Mouse (Mus musculus) midbrain, embryonic 15.5 days (tissue): ENCODE measurements around the gene Txndc12. TPM values are rescaled to one million over a fixed set of nuclear protein-coding genes. Genes with fewer than 3 reads are reported as not detected.

Source experiments
- ATAC-seq: fragments of 200-750 bp; cut with Nextera tagmentation; replicated peaks from 2 replicates; pipeline ENCODE4 v1.8.0; 2017; ENCODE audit warnings: moderate TSS enrichment
- H3K27ac ChIP-seq: fragments of 300-500 bp; sonication (generic); 2 replicates; pipeline ENCODE4 v1.5.1; 2015; ENCODE audit warnings: mild to moderate bottlenecking, inconsistent platforms
- H3K27me3 ChIP-seq: fragments of 300-500 bp; sonication (generic); replicated peaks from 2 replicates; pipeline ENCODE4 v1.6.1; 2015; ENCODE audit warnings: inconsistent platforms
- H3K36me3 ChIP-seq: fragments of 300-500 bp; sonication (generic); replicated peaks from 2 replicates; pipeline ENCODE4 v1.6.1; 2015; ENCODE audit warnings: inconsistent platforms
- H3K4me1 ChIP-seq: fragments of 300-500 bp; sonication (generic); 2 replicates; pipeline ENCODE4 v1.6.1; 2015; ENCODE audit warnings: inconsistent platforms
- H3K4me2 ChIP-seq: fragments of 300-500 bp; sonication (generic); 2 replicates; pipeline ENCODE4 v1.6.1; 2015; ENCODE audit warnings: inconsistent platforms, mild to moderate bottlenecking, moderate library complexity
- H3K4me3 ChIP-seq: fragments of 300-500 bp; sonication (generic); 2 replicates; pipeline ENCODE4 v1.5.1; 2015; ENCODE audit warnings: mild to moderate bottlenecking, inconsistent platforms
- H3K9ac ChIP-seq: fragments of 300-500 bp; sonication (generic); 2 replicates; pipeline ENCODE4 v1.6.1; 2015; ENCODE audit warnings: mild to moderate bottlenecking, inconsistent platforms
- H3K9me3 ChIP-seq: fragments of 300-500 bp; sonication (generic); 2 replicates; pipeline ENCODE4 v1.6.1; 2016; ENCODE audit warnings: inconsistent platforms
- WGBS: fragments of 180-500 bp; shearing (Covaris S2); methylation state at CpG from one replicate; pipeline ENCODE4 v1.1.7; 2015; ENCODE audit warnings: mixed read lengths; 5-methylcytosine and 5-hydroxymethylcytosine counted together
- polyA plus RNA-seq: library from polyadenylated mRNA; unstranded; fragments of >200 nt; fragmentation: Nextera tagmentation; extraction: Ambion mirVana; gene quantifications from 2 replicates; pipeline ENCODE4 v1.2.1, GENCODE M21; 2015

The Txndc12 gene
- polyA plus RNA-seq, 1 experiment from 2014 or later = 67.4 TPM

DNA sequence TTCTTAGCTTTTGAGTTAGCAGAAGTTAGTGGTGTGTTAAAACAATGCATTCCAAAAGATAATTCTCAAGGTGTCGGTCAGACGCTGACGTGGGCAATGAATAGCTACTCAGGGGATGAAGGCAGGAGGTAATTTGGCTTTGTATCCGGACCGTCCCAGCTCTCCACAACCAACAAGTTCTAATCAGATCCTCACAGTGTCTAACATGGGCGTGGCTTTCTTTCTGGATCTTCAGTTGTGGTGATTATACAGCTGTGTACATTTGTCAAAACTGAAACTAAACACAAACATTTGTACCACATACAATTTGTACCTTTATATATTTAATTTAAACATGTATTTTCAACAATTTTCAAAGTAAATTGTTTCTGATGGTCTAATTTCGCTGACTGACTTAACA lies 32.4 kb downstream of the Txndc12 start:
- Histone ChIP-seq H3K9ac (no peak overlapping the region), H3K9me3 (no peaks in the 10 kb centered on the region), H3K27me3 (no peaks in the 10 kb centered on the region), H3K36me3 (peaks cover 13% of the 10 kb centered on the region; the same call in 1 of the 2 replicates), H3K4me2 (no peak overlapping the region), H3K4me3 (no peak overlapping the region), H3K27ac (no peak overlapping the region), H3K4me1 (no peaks in the 10 kb centered on the region)
- WGBS = 84% methylated on average over 7 of the region's 7 CpGs
- no peak for ATAC-seq

DNA sequence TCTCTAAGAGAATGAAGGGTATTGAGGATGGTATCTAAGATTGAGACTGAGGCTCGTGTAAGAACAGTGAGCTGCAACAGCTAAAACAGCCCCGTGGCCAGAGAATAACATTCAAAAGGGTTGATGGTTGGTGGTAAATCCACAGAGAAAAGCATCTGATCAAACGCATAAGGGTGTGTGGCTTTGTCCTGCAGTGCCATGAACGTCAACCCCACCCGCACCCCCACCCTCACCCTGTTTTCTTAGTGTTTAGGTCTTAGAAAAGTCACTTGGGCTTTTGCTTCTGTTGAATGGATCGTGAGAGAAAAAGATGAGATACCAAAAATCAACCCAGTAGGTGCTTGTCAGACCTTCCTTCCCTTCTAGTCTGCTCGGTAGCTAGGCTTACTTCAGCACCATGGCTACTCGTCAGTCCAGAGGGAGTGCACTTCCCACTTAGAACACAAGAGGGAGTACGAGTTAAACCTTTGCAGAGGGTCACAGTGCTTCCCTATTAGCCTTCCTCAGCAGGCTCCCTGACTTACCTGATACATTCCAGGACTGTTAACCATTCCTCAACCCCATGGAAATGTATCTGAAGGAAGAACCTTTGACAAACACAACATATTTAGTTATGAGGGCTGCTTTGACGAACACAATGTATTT lies 35.5 kb downstream of the Txndc12 start:
- Histone ChIP-seq H3K9ac (no peak overlapping the region), H3K4me2 (no peak overlapping the region), H3K9me3 (no peaks in the 10 kb centered on the region), H3K27me3 (no peaks in the 10 kb centered on the region), H3K27ac (no peak overlapping the region), H3K4me3 (no peak overlapping the region), H3K4me1 (no peaks in the 10 kb centered on the region), H3K36me3 (no peaks in the 10 kb centered on the region)
- peak; percentile 94 for ATAC-seq
- WGBS = 34% methylated on average over 10 of the region's 10 CpGs

DNA sequence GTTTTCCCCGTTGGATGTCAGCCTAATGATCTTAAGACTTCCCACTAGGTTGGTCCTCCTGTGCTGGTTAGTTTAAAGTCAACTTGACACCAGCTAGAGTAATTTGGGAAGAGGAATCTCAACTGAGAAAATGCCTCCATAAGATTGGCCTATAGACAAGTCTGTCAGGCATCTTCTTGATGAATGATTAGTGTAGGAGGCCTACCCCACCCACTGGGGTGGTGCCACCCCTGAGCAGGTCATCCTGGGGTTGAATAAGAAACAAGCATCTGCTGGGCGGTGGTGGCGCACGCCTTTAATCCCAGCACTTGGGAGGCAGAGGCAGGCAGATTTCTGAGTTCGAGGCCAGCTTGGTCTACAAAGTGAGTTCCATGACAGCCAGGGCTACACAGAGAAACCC lies 39.3 kb downstream of the Txndc12 start:
- Histone ChIP-seq H3K4me1 (peaks cover 3% of the 10 kb centered on the region; the same call in 1 of the 2 replicates), H3K4me2 (no peak overlapping the region), H3K9me3 (no peaks in the 10 kb centered on the region), H3K4me3 (no peak overlapping the region), H3K27me3 (no peaks in the 10 kb centered on the region), H3K9ac (no peak overlapping the region), H3K36me3 (no peaks in the 10 kb centered on the region), H3K27ac (no peak overlapping the region)
- no peak for ATAC-seq
- 89% methylated on average over 5 of the region's 5 CpGs for WGBS

DNA sequence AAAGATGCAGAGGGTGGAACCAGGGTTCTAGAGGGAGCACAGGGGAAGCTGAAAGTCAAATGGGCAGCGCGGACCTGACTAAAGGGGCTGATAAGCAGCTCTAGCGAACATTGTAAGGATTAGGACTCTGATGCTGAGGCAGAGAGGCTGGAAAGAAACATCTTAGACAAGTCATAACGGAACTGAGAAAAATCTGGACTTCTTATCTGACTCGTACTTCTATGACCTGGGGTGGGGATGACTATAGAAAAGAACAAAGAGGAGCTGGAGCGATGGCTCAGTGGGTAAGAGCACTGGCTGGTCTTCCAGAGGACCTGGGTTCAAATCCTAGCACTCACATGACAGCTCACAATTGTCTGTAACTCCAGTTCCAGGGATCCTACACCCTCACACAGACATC lies 43.5 kb downstream of the Txndc12 start:
- Histone ChIP-seq H3K36me3 (no peaks in the 10 kb centered on the region), H3K27me3 (no peaks in the 10 kb centered on the region), H3K9me3 (no peaks in the 10 kb centered on the region), H3K9ac (no peak overlapping the region), H3K27ac (no peak overlapping the region), H3K4me3 (no peak overlapping the region), H3K4me2 (no peak overlapping the region), H3K4me1 (peaks cover 10% of the 10 kb centered on the region; the same call in 1 of the 2 replicates)
- 83% methylated on average over 6 of the region's 6 CpGs for WGBS
- ATAC-seq = no peak

DNA sequence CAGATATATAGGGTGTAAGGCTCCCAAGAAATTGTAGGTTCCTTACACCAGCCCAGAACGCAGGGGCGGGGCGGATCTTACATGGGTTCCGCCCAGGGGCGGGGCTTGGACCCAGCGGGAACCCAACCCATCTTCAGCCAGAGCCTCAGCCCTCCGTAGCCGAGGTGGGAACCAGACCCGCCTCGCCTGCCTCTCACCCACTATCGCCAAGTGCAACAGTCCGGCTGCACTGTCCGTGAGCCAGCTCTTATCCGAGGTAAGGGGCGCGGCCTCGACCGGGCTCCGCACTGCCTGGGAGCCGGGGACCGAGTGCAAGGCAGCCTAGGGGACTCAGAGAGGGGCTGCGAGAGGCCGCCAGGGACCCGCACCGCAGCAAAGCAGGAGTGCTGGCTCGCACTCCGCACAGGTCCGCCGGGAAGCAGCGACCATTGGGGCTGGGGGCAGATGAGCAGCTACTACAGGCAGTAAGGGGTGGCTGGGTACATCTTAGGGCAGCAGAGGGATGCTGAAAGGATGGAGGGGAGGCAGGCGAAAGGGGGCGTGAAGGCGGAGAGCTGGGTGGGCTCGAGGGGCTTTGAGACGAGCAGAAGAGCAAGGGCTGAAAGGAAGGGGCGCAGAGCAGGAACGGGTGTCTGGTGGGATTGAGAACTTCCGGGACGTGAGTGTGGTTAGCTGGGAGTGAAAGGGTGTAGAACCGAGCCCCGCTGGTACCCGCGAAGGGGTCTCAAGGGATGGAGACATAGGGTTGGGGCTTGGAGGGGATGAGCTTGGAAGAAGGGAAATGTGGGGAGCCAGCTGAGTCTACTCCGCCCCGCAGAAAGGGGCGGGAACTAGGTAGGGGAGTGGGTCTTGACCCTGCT lies 44.8 kb downstream of the Txndc12 start, which contains the start of gene Rab3b:
Rab3b (plus strand) TSS at position 101 of the 860 bp plus-strand sequence.
- under 1% methylated on average over 46 of the region's 46 CpGs for WGBS
- H3K4me1 ChIP-seq = peaks cover 10% of the 10 kb centered on the region; the same call in 1 of the 2 replicates
- H3K27me3 ChIP-seq = no peaks in the 10 kb centered on the region
- H3K4me3 ChIP-seq = peak within 1 kb of the TSS; percentile 66
- no peaks in the 10 kb centered on the region for H3K9me3 ChIP-seq
- H3K36me3 ChIP-seq = no peaks in the 10 kb centered on the region
- ATAC-seq = peak; percentile 95
- peak within 1 kb of the TSS; percentile 83 for H3K4me2 ChIP-seq
- H3K9ac ChIP-seq = peak within 1 kb of the TSS; percentile 68
- peak within 1 kb of the TSS; percentile 66 for H3K27ac ChIP-seq

DNA sequence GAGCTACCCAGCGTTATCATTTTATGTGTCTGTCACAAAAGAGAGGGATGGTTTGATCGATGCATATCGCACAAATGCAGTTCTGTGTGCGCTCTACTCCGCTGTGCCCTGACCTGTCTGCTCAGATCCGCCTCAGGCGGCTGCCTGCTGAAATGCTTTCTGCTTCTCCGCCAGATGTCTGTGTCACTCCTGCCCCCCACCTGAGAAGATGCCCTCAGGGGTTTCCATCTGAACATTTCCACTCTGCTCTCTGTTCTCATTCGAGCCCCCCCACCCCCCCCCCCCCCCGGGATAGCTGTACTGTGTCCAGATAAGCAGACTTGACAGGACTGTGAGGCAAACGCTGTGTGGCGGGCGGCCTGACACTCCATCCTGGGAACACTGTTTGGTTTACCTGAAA lies 49.4 kb downstream of the Txndc12 start:
- no peak; the same call in 1 of the 2 replicates for ATAC-seq
- H3K9ac ChIP-seq = no peak overlapping the region
- H3K4me1 ChIP-seq = peaks cover 6% of the 10 kb centered on the region; the same call in 1 of the 2 replicates
- H3K4me2 ChIP-seq = no peak overlapping the region; the same call in 1 of the 2 replicates
- no peaks in the 10 kb centered on the region for H3K36me3 ChIP-seq
- no peaks in the 10 kb centered on the region for H3K27me3 ChIP-seq
- WGBS = 52% methylated on average over 13 of the region's 13 CpGs
- no peak overlapping the region for H3K27ac ChIP-seq
- no peak overlapping the region for H3K4me3 ChIP-seq
- H3K9me3 ChIP-seq = no peaks in the 10 kb centered on the region

DNA sequence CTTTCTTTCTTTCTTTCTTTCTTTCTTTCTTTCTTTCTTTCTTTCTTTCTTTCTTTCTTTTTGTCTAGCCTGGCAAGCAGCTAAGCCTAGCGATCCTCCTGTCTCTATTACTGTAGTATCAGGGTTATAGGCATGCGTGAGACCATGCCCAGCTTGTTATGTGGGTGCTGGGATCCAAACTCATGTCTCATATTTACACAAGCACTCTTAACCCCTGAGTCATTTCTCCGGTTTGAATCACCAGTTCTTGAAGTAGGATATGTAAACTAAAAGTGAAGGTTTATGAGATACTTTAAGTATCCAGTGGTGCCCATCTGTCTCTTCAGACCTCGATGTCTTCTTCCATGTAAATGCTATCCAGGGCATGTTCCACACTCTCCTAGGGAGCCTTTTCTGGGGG lies 53.1 kb downstream of the Txndc12 start:
- Histone ChIP-seq H3K36me3 (no peaks in the 10 kb centered on the region), H3K4me2 (no peak overlapping the region), H3K27ac (no peak overlapping the region), H3K27me3 (no peaks in the 10 kb centered on the region), H3K4me1 (no peaks in the 10 kb centered on the region), H3K4me3 (no peak overlapping the region), H3K9ac (no peak overlapping the region), H3K9me3 (no peaks in the 10 kb centered on the region)
- WGBS = 84% methylated on average over 4 of the region's 4 CpGs
- ATAC-seq = no peak

DNA sequence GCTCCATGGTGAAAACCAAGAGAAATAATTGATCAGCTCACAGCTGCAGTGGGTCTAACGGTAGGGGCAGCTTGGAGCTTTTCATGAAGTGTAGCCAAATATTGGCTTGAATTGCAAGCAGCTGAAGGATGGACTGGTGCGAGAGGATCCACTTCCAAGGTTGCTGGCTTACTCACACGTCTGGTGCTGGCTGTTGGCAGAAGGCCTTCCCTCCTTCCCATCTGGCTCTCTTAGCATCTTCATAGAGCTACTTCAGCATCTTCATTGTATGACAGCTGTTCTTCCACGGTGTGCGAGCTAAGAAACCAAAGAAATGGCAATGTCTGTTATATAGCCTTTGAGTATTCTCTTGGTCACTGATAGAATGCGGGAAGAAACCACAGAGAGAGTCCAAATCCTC lies 56.5 kb downstream of the Txndc12 start:
- H3K9ac ChIP-seq = no peak overlapping the region
- no peak overlapping the region for H3K27ac ChIP-seq
- no peaks in the 10 kb centered on the region for H3K27me3 ChIP-seq
- H3K4me3 ChIP-seq = no peak overlapping the region
- 84% methylated on average over 6 of the region's 6 CpGs for WGBS
- H3K4me1 ChIP-seq = no peaks in the 10 kb centered on the region
- H3K36me3 ChIP-seq = no peaks in the 10 kb centered on the region
- H3K4me2 ChIP-seq = no peak overlapping the region
- no peak for ATAC-seq
- no peaks in the 10 kb centered on the region for H3K9me3 ChIP-seq

DNA sequence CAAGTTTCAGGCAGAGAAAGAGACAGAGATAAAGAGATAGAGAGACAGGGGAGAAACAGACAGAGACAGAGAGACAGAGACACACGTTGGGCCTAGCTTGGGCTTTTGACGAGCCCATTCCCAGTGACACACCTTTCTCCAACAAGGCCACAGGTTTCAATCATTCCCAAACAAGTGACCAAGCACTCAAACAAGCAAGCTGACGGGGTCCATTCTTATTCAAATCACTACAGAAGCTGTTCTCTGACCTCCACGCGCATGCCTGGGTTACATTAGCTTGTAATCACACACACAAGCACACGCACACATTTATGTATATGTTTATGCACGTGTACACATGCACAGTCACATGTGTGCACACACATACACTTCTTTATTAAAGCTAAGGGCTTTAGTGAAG lies 66.0 kb downstream of the Txndc12 start:
- Histone ChIP-seq H3K27ac (no peak overlapping the region), H3K36me3 (no peaks in the 10 kb centered on the region), H3K4me2 (no peak overlapping the region), H3K4me3 (no peak overlapping the region), H3K9ac (no peak overlapping the region), H3K27me3 (no peaks in the 10 kb centered on the region), H3K4me1 (no peaks in the 10 kb centered on the region), H3K9me3 (no peaks in the 10 kb centered on the region)
- WGBS = 63% methylated on average over 7 of the region's 7 CpGs
- ATAC-seq = no peak

DNA sequence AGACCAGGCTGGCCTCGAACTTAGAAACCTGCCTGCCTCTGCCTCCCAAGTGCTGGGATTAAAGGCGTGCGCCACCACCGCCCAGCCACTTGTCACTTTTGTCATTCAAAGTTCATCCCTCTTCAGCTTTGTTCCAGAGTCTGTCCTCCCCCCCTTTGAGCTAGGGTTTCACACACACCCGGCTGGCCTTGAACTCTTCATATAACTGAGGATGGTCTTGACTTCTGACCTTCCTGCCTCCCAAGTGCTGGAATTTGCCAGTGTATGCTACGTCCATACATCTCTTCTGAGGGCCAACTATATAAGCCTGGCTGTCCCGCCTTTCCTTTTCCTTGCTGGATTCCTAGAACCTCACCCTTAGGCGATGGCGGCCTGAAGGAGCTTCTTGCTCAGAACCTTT lies 68.5 kb downstream of the Txndc12 start:
- Histone ChIP-seq H3K4me1 (no peaks in the 10 kb centered on the region), H3K9ac (no peak overlapping the region), H3K27ac (no peak overlapping the region), H3K27me3 (no peaks in the 10 kb centered on the region), H3K36me3 (no peaks in the 10 kb centered on the region), H3K4me2 (no peak overlapping the region), H3K9me3 (no peaks in the 10 kb centered on the region), H3K4me3 (no peak overlapping the region)
- no peak for ATAC-seq
- 94% methylated on average over 9 of the region's 9 CpGs for WGBS

DNA sequence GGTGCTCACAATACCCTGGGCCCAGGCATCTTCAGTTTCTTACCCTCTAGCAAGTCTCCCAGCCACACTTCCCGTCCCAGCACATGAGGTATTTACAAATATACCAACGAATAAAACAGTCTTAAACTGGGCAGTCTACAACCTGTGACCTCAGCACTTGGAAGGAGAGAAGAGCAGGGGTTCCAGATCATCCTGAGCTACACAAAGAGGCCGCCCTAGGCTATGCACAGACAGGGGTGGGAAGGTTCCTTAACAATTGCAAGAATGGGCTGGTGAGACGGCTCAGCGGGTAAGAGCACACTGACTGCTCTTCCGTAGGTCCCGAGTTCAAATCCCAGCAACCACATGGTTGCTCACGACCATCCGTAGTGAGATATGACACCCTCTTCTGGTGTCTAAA lies 68.9 kb downstream of the Txndc12 start:
- ATAC-seq = no peak
- Histone ChIP-seq H3K27ac (no peak overlapping the region), H3K4me2 (no peak overlapping the region), H3K9me3 (no peaks in the 10 kb centered on the region), H3K36me3 (no peaks in the 10 kb centered on the region), H3K4me1 (no peaks in the 10 kb centered on the region), H3K9ac (no peak overlapping the region), H3K27me3 (no peaks in the 10 kb centered on the region), H3K4me3 (no peak overlapping the region)
- 94% methylated on average over 9 of the region's 9 CpGs for WGBS

DNA sequence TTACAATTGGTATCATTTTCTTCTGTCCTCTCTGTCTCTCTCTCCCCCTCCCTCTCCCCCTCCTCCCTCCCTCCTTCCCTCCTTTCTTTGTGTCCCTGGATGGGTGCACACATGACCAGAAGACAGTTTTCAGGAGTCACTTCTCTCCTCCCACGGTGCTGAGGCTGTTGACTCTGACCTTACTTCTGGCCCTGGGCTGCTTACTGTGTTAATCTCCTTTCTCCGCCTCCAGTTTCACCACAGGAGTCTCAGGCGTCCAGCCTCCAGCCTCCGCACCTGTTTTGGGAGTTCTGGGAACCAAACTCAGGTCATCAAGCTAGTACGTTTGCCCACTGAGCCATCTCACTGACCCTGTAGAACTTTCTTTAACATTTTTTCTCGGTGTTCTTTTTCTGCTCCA lies 69.7 kb downstream of the Txndc12 start:
- H3K36me3 ChIP-seq = no peaks in the 10 kb centered on the region
- H3K27ac ChIP-seq = no peak overlapping the region
- no peaks in the 10 kb centered on the region for H3K27me3 ChIP-seq
- H3K9me3 ChIP-seq = no peaks in the 10 kb centered on the region
- no peak overlapping the region for H3K4me2 ChIP-seq
- H3K4me1 ChIP-seq = no peaks in the 10 kb centered on the region
- ATAC-seq = no peak
- H3K9ac ChIP-seq = no peak overlapping the region
- 43% methylated on average over 6 of the region's 6 CpGs for WGBS
- H3K4me3 ChIP-seq = no peak overlapping the region
